Mouse (Mus musculus) embryonic fibroblast, embryonic 13.5 days (primary cell): ENCODE results near the gene Unc13a.
A peak's percentile ranks its signal among the peaks of the same experiment; 100 is the strongest.

Source experiments
- CTCF ChIP-seq: IDR thresholded peaks from 2 replicates; pipeline ENCODE4 v1.5.1; 2011; ENCODE audit warnings: mild to moderate bottlenecking, control low read depth, low read length, moderate library complexity, borderline replicate concordance; ENCODE audit not compliant: insufficient read depth
- POLR2A ChIP-seq: IDR thresholded peaks from 2 replicates; pipeline ENCODE4 v1.6.1; 2011; ENCODE audit warnings: low read depth, mild to moderate bottlenecking, control low read depth, low read length, moderate library complexity

DNA sequence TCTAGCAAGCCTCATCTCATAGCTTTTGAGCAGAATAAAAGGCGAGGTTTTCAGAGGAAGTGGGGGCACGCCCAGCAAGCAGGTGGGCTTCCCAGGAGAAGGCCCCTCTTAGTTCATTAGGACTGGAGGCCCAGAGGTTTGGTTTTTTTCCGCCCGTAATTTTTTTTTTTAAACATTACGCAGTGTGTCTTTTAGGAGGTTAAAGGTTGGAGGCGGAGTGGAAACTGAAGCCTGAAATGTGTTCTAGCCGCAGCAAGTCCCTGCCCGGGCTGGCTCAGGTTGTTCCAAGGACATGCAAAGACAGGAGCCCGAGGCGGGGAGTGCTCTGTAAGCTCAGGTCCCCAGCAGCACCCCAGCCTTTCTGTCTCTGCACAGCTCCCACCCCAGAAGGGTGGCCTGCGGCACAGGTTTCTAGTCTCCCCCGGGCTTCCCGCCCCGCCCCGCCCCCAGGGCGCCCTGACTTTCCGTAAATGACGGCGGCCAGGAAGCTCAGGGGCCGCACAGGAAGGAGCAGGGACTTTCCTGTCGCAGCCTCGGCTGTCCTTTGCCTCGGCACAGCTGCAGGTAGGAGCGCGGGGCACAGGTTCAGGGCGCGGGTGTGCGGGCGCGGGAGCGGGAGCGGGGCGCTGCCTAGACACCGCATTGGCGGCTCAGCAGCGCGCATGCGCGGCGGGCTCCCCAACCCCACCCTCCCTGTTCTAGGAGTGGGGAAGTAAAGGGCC lies 4.6 kb upstream of the Unc13a start, which contains the start of gene Jak3:
- TF ChIP-seq CTCF (no peak), POLR2A (peak; percentile 75)
